Mouse (Mus musculus) MEL (cell line): ENCODE measurements around the gene Vmn1r209.
"Not testable (repeated sequence)": the region's sequence is repeated elsewhere in the genome, so short reads cannot be mapped to it uniquely, and the experiment has no call there.

Experiments
- CTCF ChIP-seq, 3 experiments: IDR thresholded peaks in 2 of 3; conservative IDR thresholded peaks in 1 of 3; 2 replicates each; pipeline ENCODE4 v1.5.1; 2011 to 2012; ENCODE audit warnings: low read length in 3 of 3, low read depth in 2 of 3, mild to moderate bottlenecking in 2 of 3, improper control_type of control experiment in 1 of 3, inconsistent platforms in 1 of 3, mixed read lengths in 1 of 3, moderate library complexity in 1 of 3; ENCODE audit not compliant: control insufficient read depth in 1 of 3, insufficient read depth in 1 of 3, poor library complexity in 1 of 3, severe bottlenecking in 1 of 3
- GABPA ChIP-seq: IDR thresholded peaks from 2 replicates; pipeline ENCODE4 v1.6.1; 2012; ENCODE audit warnings: low read depth, mild to moderate bottlenecking, inconsistent platforms, low read length, improper control_type of control experiment, moderate library complexity
- POLR2A ChIP-seq, 2 experiments: IDR thresholded peaks; 2 replicates each; pipeline ENCODE4 v1.6.1; 2011 to 2012; ENCODE audit warnings: low read length in 2 of 2, mild to moderate bottlenecking in 2 of 2, control low read depth in 1 of 2, improper control_type of control experiment in 1 of 2, low read depth in 1 of 2, moderate library complexity in 1 of 2; ENCODE audit not compliant: control insufficient read depth in 1 of 2, insufficient read depth in 1 of 2, poor library complexity in 1 of 2

DNA sequence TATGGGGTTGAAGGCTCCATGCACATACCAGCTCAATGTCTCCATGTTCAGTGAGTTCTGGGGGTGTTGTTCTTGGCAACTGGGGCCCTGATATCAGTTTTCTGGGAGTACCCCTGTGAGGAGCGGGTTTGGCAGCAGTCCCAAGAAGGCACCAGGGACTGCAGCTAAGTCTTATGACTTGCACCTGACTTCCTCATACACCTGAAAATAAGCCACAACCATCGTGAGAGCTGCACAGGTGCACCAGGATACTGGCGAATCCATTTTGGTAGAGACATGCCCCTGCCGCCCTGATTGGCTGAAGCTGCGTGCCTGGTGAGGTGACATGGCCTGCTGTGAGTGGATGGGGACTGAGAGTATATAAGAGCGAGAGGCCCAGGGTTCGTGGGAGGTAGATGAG, 32.2 kb downstream of the Vmn1r209 start, which contains the start of gene Vmn1r208:
- not testable (repeated sequence) for TF ChIP-seq CTCF (IDR thresholded peaks at IDR 0.05 in 2 of 3, conservative IDR thresholded peaks at IDR 0.05 in 1 of 3; ENCODE audit: control insufficient read depth in 1 of 3, insufficient read depth in 1 of 3, low read depth in 2 of 3, low read length in 3 of 3, poor library complexity in 1 of 3, severe bottlenecking in 1 of 3); GABPA; POLR2A (IDR thresholded peaks at IDR 0.05; ENCODE audit: control insufficient read depth in 1 of 2, insufficient read depth in 1 of 2, low read depth in 1 of 2, low read length in 2 of 2, poor library complexity in 1 of 2)
